Mouse (Mus musculus): ENCODE measurements around the gene Nup160.

- TF ChIP-seq POLR2A (IDR thresholded peaks at IDR 0.05; ENCODE audit: low read depth, low read length): no peak
- TF ChIP-seq CTCF (IDR thresholded peaks at IDR 0.05; ENCODE audit: extremely low read depth, insufficient read length, insufficient replicate concordance, low read depth, low read length): no peak
Observed at GRCm38 (mm10) chr2:90666591-90667387, 10.2 kb upstream of the Nup160 start.
